Mouse (Mus musculus): ENCODE measurements around the gene Elmo1. TPM values are rescaled to one million over a fixed set of nuclear protein-coding genes. Genes with fewer than 3 reads are reported as not detected.

Gene Elmo1
- polyA plus RNA-seq, 1 experiment from 2014 or later = 17.8 TPM

GRCm38 (mm10) chr13:20507381-20508129 lies 417.2 kb downstream of the Elmo1 start:
- no peak overlapping the region for H3K9ac ChIP-seq
- no peaks in the 10 kb centered on the region for H3K27me3 ChIP-seq
- peaks cover 13% of the 10 kb centered on the region for H3K4me1 ChIP-seq
- H3K36me3 ChIP-seq (replicated peaks) = no peaks in the 10 kb centered on the region
- H3K4me3 ChIP-seq (replicated peaks) = no peak overlapping the region
- H3K9me3 ChIP-seq = no peaks in the 10 kb centered on the region
- peak; percentile 51; the same call in 1 of the 2 replicates for ATAC-seq (ENCODE audit: low FRiP score)
- WGBS = 63% methylated on average over 10 of the region's 10 CpGs
- no peak overlapping the region for H3K4me2 ChIP-seq
- H3K27ac ChIP-seq = no peak overlapping the region

GRCm38 (mm10) chr13:20511026-20511425 lies 420.6 kb downstream of the Elmo1 start:
- Histone ChIP-seq H3K36me3 (replicated peaks) (no peaks in the 10 kb centered on the region), H3K27ac (no peak overlapping the region), H3K4me2 (no peak overlapping the region), H3K27me3 (no peaks in the 10 kb centered on the region), H3K9ac (no peak overlapping the region), H3K4me3 (replicated peaks) (no peak overlapping the region), H3K9me3 (no peaks in the 10 kb centered on the region), H3K4me1 (peaks cover 14% of the 10 kb centered on the region)
- WGBS = 94% methylated on average over 4 of the region's 4 CpGs
- ATAC-seq (ENCODE audit: low FRiP score) = no peak

GRCm38 (mm10) chr13:20512317-20513240 lies 422.2 kb downstream of the Elmo1 start:
- H3K4me3 ChIP-seq (replicated peaks) = no peak overlapping the region
- no peak for ATAC-seq (ENCODE audit: low FRiP score)
- H3K4me2 ChIP-seq = no peak overlapping the region
- H3K4me1 ChIP-seq = peaks cover 8% of the 10 kb centered on the region
- H3K27ac ChIP-seq = no peak overlapping the region
- WGBS = 53% methylated on average over 10 of the region's 10 CpGs
- no peaks in the 10 kb centered on the region for H3K36me3 ChIP-seq (replicated peaks)
- H3K9ac ChIP-seq = no peak overlapping the region
- H3K27me3 ChIP-seq = no peaks in the 10 kb centered on the region
- no peaks in the 10 kb centered on the region for H3K9me3 ChIP-seq

- H3K4me2 ChIP-seq = no peak overlapping the region
- no peak for ATAC-seq (ENCODE audit: low FRiP score)
- no peaks in the 10 kb centered on the region for H3K9me3 ChIP-seq
- no peak overlapping the region for H3K27ac ChIP-seq
- peaks cover 6% of the 10 kb centered on the region; the same call in 1 of the 2 replicates for H3K4me1 ChIP-seq
- no peaks in the 10 kb centered on the region for H3K27me3 ChIP-seq
- 95% methylated on average over 3 of the region's 3 CpGs for WGBS
- no peak overlapping the region for H3K9ac ChIP-seq
- no peaks in the 10 kb centered on the region for H3K36me3 ChIP-seq (replicated peaks)
- no peak overlapping the region for H3K4me3 ChIP-seq (replicated peaks)
Observed at GRCm38 (mm10) chr13:20514721-20515120, 424.3 kb downstream of the Elmo1 start.

- Histone ChIP-seq H3K9ac (no peak overlapping the region), H3K9me3 (no peaks in the 10 kb centered on the region), H3K4me1 (peaks cover 6% of the 10 kb centered on the region; the same call in 1 of the 2 replicates), H3K4me2 (no peak overlapping the region), H3K4me3 (replicated peaks) (no peak overlapping the region), H3K27ac (no peak overlapping the region), H3K27me3 (no peaks in the 10 kb centered on the region), H3K36me3 (replicated peaks) (no peaks in the 10 kb centered on the region)
- no peak for ATAC-seq (ENCODE audit: low FRiP score)
- WGBS = 83% methylated on average over 4 of the region's 4 CpGs
Observed at GRCm38 (mm10) chr13:20516096-20516495, 425.7 kb downstream of the Elmo1 start.

GRCm38 (mm10) chr13:20517702-20518101 lies 427.3 kb downstream of the Elmo1 start:
- H3K9ac ChIP-seq = no peak overlapping the region
- no peak overlapping the region for H3K4me3 ChIP-seq (replicated peaks)
- 81% methylated on average over 4 of the region's 4 CpGs for WGBS
- no peak overlapping the region for H3K4me2 ChIP-seq
- H3K27ac ChIP-seq = no peak overlapping the region
- no peaks in the 10 kb centered on the region for H3K9me3 ChIP-seq
- ATAC-seq (ENCODE audit: low FRiP score) = no peak
- no peaks in the 10 kb centered on the region for H3K36me3 ChIP-seq (replicated peaks)
- no peaks in the 10 kb centered on the region for H3K27me3 ChIP-seq
- H3K4me1 ChIP-seq = no peaks in the 10 kb centered on the region; the same call in 1 of the 2 replicates

- no peak overlapping the region for H3K4me3 ChIP-seq (replicated peaks)
- WGBS = 89% methylated on average over 3 of the region's 3 CpGs
- H3K9me3 ChIP-seq = no peaks in the 10 kb centered on the region
- no peak overlapping the region for H3K9ac ChIP-seq
- H3K36me3 ChIP-seq (replicated peaks) = no peaks in the 10 kb centered on the region
- H3K4me2 ChIP-seq = no peak overlapping the region
- no peaks in the 10 kb centered on the region for H3K27me3 ChIP-seq
- no peak overlapping the region for H3K27ac ChIP-seq
- no peaks in the 10 kb centered on the region; the same call in 1 of the 2 replicates for H3K4me1 ChIP-seq
- no peak for ATAC-seq (ENCODE audit: low FRiP score)
Observed at GRCm38 (mm10) chr13:20521492-20521891, 431.1 kb downstream of the Elmo1 start.

- H3K4me2 ChIP-seq = no peak overlapping the region
- no peak for ATAC-seq (ENCODE audit: low FRiP score)
Observed at GRCm38 (mm10) chr13:20523671-20524070, 433.3 kb downstream of the Elmo1 start.

GRCm38 (mm10) chr13:20525844-20526243 lies 435.4 kb downstream of the Elmo1 start:
- H3K9me3 ChIP-seq = no peaks in the 10 kb centered on the region
- 84% methylated on average over 4 of the region's 4 CpGs for WGBS
- no peak overlapping the region for H3K4me3 ChIP-seq (replicated peaks)
- no peaks in the 10 kb centered on the region; the same call in 1 of the 2 replicates for H3K4me1 ChIP-seq
- no peak for ATAC-seq (ENCODE audit: low FRiP score)
- no peaks in the 10 kb centered on the region for H3K36me3 ChIP-seq (replicated peaks)
- H3K27me3 ChIP-seq = no peaks in the 10 kb centered on the region
- H3K4me2 ChIP-seq = no peak overlapping the region
- H3K27ac ChIP-seq = no peak overlapping the region
- no peak overlapping the region for H3K9ac ChIP-seq

More at GRCm38 (mm10) chr13:20523671-20524070, 433.3 kb downstream of the Elmo1 start:
- H3K4me1 ChIP-seq = no peaks in the 10 kb centered on the region; the same call in 1 of the 2 replicates
- H3K9me3 ChIP-seq = no peaks in the 10 kb centered on the region
- H3K4me3 ChIP-seq (replicated peaks) = no peak overlapping the region
- no peak overlapping the region for H3K27ac ChIP-seq
- H3K27me3 ChIP-seq = no peaks in the 10 kb centered on the region
- WGBS = 75% methylated on average over 1 of the region's 1 CpGs
- H3K36me3 ChIP-seq (replicated peaks) = no peaks in the 10 kb centered on the region
- no peak overlapping the region for H3K9ac ChIP-seq

GRCm38 (mm10) chr13:20537053-20537452 lies 446.7 kb downstream of the Elmo1 start:
- ATAC-seq (ENCODE audit: low FRiP score) = no peak
- 90% methylated on average over 1 of the region's 1 CpGs for WGBS

GRCm38 (mm10) chr13:20537487-20537886 lies 447.1 kb downstream of the Elmo1 start:
- Histone ChIP-seq H3K4me1 (no peaks in the 10 kb centered on the region), H3K36me3 (replicated peaks) (no peaks in the 10 kb centered on the region), H3K27me3 (no peaks in the 10 kb centered on the region), H3K9me3 (no peaks in the 10 kb centered on the region), H3K9ac (no peak overlapping the region), H3K27ac (no peak overlapping the region), H3K4me3 (replicated peaks) (no peak overlapping the region), H3K4me2 (no peak overlapping the region)
- ATAC-seq (ENCODE audit: low FRiP score) = no peak
- WGBS = 86% methylated on average over 2 of the region's 2 CpGs

More at GRCm38 (mm10) chr13:20537053-20537452, 446.7 kb downstream of the Elmo1 start:
- no peaks in the 10 kb centered on the region for H3K27me3 ChIP-seq
- no peak overlapping the region for H3K4me3 ChIP-seq (replicated peaks)
- H3K4me1 ChIP-seq = no peaks in the 10 kb centered on the region
- H3K36me3 ChIP-seq (replicated peaks) = no peaks in the 10 kb centered on the region
- H3K4me2 ChIP-seq = no peak overlapping the region
- H3K9ac ChIP-seq = no peak overlapping the region
- no peaks in the 10 kb centered on the region for H3K9me3 ChIP-seq
- no peak overlapping the region for H3K27ac ChIP-seq

All from forebrain, embryonic 12.5 days (tissue).